Mouse (Mus musculus) stomach, postnatal 0 days (tissue): ENCODE measurements around the gene Atp13a3.

ENCODE experiments used
- CTCF ChIP-seq: IDR thresholded peaks from 2 replicates; pipeline ENCODE4 v1.5.1; 2016; ENCODE audit warnings: antibody characterized with exemption, low read depth, mild to moderate bottlenecking, moderate library complexity
- EP300 ChIP-seq: optimal IDR thresholded peaks from 2 replicates; pipeline ENCODE3; 2016; ENCODE audit warnings: antibody characterized with exemption

DNA sequence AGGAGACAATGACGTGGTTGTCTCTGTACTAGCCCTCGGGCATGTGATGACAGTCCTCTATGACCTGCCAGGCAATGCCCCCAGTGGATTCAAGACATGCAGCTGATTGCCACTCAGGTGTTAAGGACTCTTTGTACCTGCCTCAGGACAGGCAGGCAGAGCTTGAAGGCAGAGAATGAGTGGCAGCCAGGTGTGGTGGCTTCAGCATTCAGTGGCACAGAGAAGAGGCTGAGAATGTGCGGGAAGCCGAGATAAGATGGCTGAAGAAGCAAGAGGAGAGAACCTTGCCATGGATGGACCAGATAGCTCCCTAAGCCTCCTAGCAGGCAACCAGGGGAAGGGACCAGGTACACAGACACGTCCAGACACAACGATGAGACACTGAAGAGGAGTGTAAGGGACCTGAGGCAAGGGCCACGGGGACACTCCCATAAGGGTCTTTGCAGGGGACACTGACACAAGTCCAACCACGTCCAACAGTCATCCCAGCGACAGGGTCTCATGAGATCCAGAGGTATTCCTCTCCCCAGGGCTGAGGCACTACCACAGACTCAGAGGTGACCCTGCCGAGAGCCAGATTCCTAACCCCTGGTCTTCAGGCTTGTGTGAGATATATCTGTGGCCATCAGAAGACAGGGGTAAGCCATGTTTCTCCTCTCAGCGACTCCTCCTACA, 109.0 kb downstream of the Atp13a3 start:
- TF ChIP-seq CTCF, result no peak
- no peak for TF ChIP-seq EP300
